Mouse (Mus musculus): ENCODE results near the gene Gm3646. TPM values are rescaled to one million over a fixed set of nuclear protein-coding genes. Genes with fewer than 3 reads are reported as not detected.

The Gm3646 gene
- polyA plus RNA-seq, 1 experiment from 2014 or later: 1.4 TPM

DNA sequence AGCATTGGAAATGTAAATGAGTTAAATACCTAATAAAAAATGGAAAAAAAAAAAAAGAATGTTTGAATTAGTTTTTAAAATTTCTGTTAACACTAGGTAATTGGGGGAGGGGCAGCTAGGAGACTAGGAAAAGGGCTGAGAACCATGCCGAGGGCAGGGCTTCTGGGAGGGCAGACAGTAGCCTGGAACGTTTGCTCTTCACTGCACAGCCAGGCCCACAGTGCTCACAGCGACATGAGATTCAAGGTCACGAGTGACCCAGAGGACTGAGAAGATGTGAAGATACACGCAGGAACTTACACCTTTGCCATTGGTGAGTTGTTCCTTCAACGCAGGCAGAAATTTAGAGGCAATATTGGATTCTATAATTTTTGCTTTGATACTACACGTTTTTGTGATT is 2.2 kb downstream of the Gm3646 start:
- no peak for DNase-seq (ENCODE audit: low spot score)
- no peak for ATAC-seq (ENCODE audit: low FRiP score, low TSS enrichment)
- TF ChIP-seq CTCF (IDR thresholded peaks at IDR 0.05; ENCODE audit: low read depth): no peak
- no peak for TF ChIP-seq EP300 (optimal IDR thresholded peaks at IDR 0.05)

DNA sequence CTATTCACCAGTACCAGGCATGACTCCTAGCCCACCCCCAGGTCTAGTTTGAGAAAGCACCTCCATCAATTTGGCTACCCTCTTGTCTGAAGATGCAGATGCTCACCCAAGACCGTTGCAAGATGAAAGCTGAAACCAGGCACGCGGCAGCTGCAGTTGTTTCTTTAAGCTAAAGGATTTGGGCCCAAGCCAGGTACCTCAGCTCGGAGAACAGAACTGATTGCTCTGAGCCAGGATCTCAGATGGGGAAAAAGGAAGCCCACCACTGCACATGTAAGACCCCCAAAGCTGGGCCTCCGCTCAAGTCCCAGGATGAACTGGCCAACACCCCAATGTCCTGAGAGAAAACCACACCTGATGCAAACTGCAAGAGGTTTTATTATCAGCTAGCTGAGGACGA is 7.6 kb downstream of the Gm3646 start:
- ATAC-seq (ENCODE audit: low FRiP score, low TSS enrichment) (no peak), DNase-seq (ENCODE audit: low spot score) (no peak)
- Histone ChIP-seq H3K36me3 (ENCODE audit: control insufficient read depth, insufficient read depth, low read length) (no peaks in the 10 kb centered on the region), H3K4me2 (replicated peaks; ENCODE audit: low read depth) (no peak overlapping the region), H3K9ac (ENCODE audit: low read length) (no peak overlapping the region), H3K27ac (replicated peaks) (no peak overlapping the region), H3K4me1 (replicated peaks; ENCODE audit: control insufficient read depth, insufficient read depth) (no peaks in the 10 kb centered on the region), H3K9me3 (ENCODE audit: control insufficient read depth, low read length) (no peaks in the 10 kb centered on the region), H3K4me3 (ENCODE audit: low read depth, low read length) (no peak overlapping the region), H3K27me3 (ENCODE audit: control insufficient read depth, insufficient read depth, low read length) (no peaks in the 10 kb centered on the region)
- no peak for TF ChIP-seq CTCF (IDR thresholded peaks at IDR 0.05; ENCODE audit: low read depth)
- TF ChIP-seq EP300 (optimal IDR thresholded peaks at IDR 0.05): no peak
- WGBS: 59% methylated on average over 6 of the region's 6 CpGs

More for the DNA sequence above, 2.2 kb downstream of the Gm3646 start:
- Histone ChIP-seq H3K9ac (ENCODE audit: low read length) (no peak overlapping the region), H3K27me3 (ENCODE audit: control insufficient read depth, insufficient read depth, low read length) (no peaks in the 10 kb centered on the region), H3K4me2 (replicated peaks; ENCODE audit: low read depth) (no peak overlapping the region), H3K27ac (replicated peaks) (no peak overlapping the region), H3K4me1 (replicated peaks; ENCODE audit: control insufficient read depth, insufficient read depth) (no peaks in the 10 kb centered on the region), H3K4me3 (ENCODE audit: low read depth, low read length) (no peak overlapping the region), H3K36me3 (ENCODE audit: control insufficient read depth, insufficient read depth, low read length) (no peaks in the 10 kb centered on the region), H3K9me3 (ENCODE audit: control insufficient read depth, low read length) (no peaks in the 10 kb centered on the region)
- 73% methylated on average over 7 of the region's 7 CpGs for WGBS

DNA sequence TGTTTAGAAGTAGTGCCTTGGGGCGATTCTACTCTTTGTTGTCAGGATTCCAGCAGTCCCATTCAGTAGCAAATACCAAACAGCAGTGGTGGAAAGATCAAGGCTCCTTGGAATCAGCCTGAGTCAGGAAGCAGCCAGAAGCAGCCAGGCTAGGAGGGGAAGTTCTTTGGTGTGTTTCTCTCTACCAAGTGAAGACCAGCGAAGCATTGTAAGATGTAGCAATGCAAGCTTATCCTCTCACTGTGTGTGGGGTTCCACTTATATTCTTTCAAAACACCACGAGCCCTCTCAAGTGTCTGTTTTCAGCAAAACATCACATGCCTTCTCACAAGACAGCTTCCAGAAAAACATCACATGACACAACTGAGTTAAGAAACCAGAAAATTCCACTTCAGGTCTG is 8.4 kb downstream of the Gm3646 start:
- no peaks in the 10 kb centered on the region for H3K9me3 ChIP-seq (ENCODE audit: control insufficient read depth, low read length)
- no peak for ATAC-seq (ENCODE audit: low FRiP score, low TSS enrichment)
- 83% methylated on average over 3 of the region's 3 CpGs for WGBS
- TF ChIP-seq EP300 (optimal IDR thresholded peaks at IDR 0.05) (no peak), CTCF (IDR thresholded peaks at IDR 0.05; ENCODE audit: low read depth) (no peak)
- no peaks in the 10 kb centered on the region for H3K27me3 ChIP-seq (ENCODE audit: control insufficient read depth, insufficient read depth, low read length)
- no peak overlapping the region for H3K4me2 ChIP-seq (replicated peaks; ENCODE audit: low read depth)
- no peak for DNase-seq (ENCODE audit: low spot score)
- H3K27ac ChIP-seq (replicated peaks): no peak overlapping the region
- no peaks in the 10 kb centered on the region for H3K36me3 ChIP-seq (ENCODE audit: control insufficient read depth, insufficient read depth, low read length)
- H3K4me3 ChIP-seq (ENCODE audit: low read depth, low read length): no peak overlapping the region
- no peaks in the 10 kb centered on the region for H3K4me1 ChIP-seq (replicated peaks; ENCODE audit: control insufficient read depth, insufficient read depth)
- H3K9ac ChIP-seq (ENCODE audit: low read length): no peak overlapping the region

DNA sequence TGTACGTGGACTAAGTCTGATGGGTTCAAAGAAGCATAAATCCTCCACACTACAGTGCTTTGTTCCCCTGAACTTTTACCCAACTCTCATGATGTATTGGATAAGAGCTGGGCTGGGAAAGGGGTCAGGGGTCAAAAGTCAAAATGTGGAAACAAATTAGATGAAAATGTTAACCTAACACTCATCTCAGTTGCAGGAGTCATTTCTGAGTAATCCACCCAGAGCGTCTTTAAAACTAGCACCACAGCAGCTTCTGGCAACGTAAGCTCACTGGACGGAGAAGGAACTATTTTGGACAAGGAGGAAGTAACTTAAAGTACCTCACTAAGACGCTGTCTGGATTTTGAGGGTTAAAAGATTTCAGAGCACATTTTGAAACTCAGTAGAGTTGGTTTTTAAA is 20.5 kb downstream of the Gm3646 start:
- WGBS: 58% methylated on average over 5 of the region's 5 CpGs

DNA sequence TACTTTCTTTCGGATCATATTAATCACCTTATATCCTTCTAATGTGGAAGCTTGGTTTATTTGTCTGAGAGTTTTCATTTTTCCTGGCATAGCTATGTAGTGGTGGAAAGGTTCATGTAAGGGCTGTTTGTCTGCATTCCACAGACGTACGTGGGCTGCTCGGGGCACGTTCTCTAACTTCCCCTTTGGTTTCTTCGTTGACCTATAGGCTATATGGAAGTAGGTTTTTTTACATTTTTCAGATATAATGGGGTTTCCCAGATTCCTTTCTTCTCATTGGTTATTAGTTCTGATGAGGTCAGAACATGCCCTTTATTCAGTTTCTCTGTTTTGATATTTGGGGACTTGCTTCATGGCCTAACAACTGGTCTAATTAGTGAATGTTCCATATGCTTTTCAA is 23.3 kb downstream of the Gm3646 start:
- no peak for ATAC-seq (ENCODE audit: low FRiP score, low TSS enrichment)
- no peak for DNase-seq (ENCODE audit: low spot score)
- Histone ChIP-seq H3K9me3 (ENCODE audit: control insufficient read depth, low read length) (no peaks in the 10 kb centered on the region; the same call in 1 of the 2 replicates), H3K9ac (ENCODE audit: low read length) (no peak overlapping the region), H3K4me2 (replicated peaks; ENCODE audit: low read depth) (no peak overlapping the region), H3K36me3 (ENCODE audit: control insufficient read depth, insufficient read depth, low read length) (no peaks in the 10 kb centered on the region), H3K4me1 (replicated peaks; ENCODE audit: control insufficient read depth, insufficient read depth) (no peaks in the 10 kb centered on the region), H3K4me3 (ENCODE audit: low read depth, low read length) (no peak overlapping the region), H3K27ac (replicated peaks) (no peak overlapping the region), H3K27me3 (ENCODE audit: control insufficient read depth, insufficient read depth, low read length) (no peaks in the 10 kb centered on the region)
- WGBS: 68% methylated on average over 6 of the region's 6 CpGs
- TF ChIP-seq EP300 (optimal IDR thresholded peaks at IDR 0.05): no peak
- no peak for TF ChIP-seq CTCF (IDR thresholded peaks at IDR 0.05; ENCODE audit: low read depth)

More for the DNA sequence above, 20.5 kb downstream of the Gm3646 start:
- no peak for DNase-seq (ENCODE audit: low spot score)
- no peak overlapping the region for H3K4me3 ChIP-seq (ENCODE audit: low read depth, low read length)
- H3K9ac ChIP-seq (ENCODE audit: low read length): no peak overlapping the region
- no peaks in the 10 kb centered on the region for H3K36me3 ChIP-seq (ENCODE audit: control insufficient read depth, insufficient read depth, low read length)
- no peak overlapping the region for H3K27ac ChIP-seq (replicated peaks)
- no peak for ATAC-seq (ENCODE audit: low FRiP score, low TSS enrichment)
- no peaks in the 10 kb centered on the region for H3K27me3 ChIP-seq (ENCODE audit: control insufficient read depth, insufficient read depth, low read length)
- no peak overlapping the region for H3K4me2 ChIP-seq (replicated peaks; ENCODE audit: low read depth)
- no peaks in the 10 kb centered on the region for H3K4me1 ChIP-seq (replicated peaks; ENCODE audit: control insufficient read depth, insufficient read depth)
- TF ChIP-seq CTCF (IDR thresholded peaks at IDR 0.05; ENCODE audit: low read depth) (no peak), EP300 (optimal IDR thresholded peaks at IDR 0.05) (no peak)
- H3K9me3 ChIP-seq (ENCODE audit: control insufficient read depth, low read length): no peaks in the 10 kb centered on the region; the same call in 1 of the 2 replicates

DNA sequence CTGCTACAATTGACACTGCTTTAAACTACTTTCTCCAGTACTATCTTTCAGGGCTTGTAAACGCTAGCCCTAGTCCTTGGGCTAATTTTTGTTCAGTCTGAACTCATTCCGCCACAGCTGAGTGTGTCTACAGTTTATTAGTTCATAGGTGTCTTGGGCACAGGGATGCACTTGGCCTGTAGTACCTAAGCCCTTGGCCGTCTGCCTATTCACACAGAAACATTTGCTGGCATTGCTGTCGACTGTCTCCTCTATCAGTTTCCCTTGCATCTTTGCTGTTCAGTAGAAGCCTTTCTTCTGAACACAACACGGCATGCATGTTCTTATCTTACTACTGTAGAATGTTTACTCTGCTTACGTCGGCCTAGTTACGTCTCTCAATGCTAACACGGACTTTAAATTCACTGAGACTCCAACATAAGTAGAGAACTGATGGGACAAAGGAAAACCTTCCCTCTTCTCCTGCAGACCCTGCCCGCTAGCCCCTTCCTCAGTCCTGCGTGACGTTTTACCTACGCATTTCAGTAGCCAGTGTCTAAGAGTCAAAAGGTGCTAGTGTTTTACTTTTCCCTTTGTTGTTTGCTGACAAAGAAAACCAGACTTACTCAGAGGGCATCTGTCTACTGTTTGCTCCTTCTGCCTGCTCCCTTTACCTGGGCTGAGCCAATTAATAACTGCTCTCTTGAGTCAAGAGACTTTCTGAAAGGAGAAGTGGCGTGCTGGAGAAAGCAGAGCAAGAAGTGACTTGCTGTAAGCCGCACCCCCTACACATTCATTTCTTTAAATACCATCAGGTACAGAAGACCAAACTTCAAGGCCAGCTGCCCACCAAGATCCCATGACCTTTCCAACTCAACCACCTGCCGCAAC is 25.8 kb downstream of the Gm3646 start:
- ATAC-seq (ENCODE audit: low FRiP score, low TSS enrichment): peak; percentile 53; the same call in 1 of the 2 replicates
- DNase-seq (ENCODE audit: low spot score): no peak
- Histone ChIP-seq H3K4me1 (replicated peaks; ENCODE audit: control insufficient read depth, insufficient read depth) (no peaks in the 10 kb centered on the region), H3K36me3 (ENCODE audit: control insufficient read depth, insufficient read depth, low read length) (no peaks in the 10 kb centered on the region), H3K4me2 (replicated peaks; ENCODE audit: low read depth) (no peak overlapping the region), H3K9me3 (ENCODE audit: control insufficient read depth, low read length) (no peaks in the 10 kb centered on the region), H3K9ac (ENCODE audit: low read length) (no peak overlapping the region), H3K4me3 (ENCODE audit: low read depth, low read length) (no peak overlapping the region), H3K27me3 (ENCODE audit: control insufficient read depth, insufficient read depth, low read length) (no peaks in the 10 kb centered on the region), H3K27ac (replicated peaks) (no peak overlapping the region)
- 54% methylated on average over 16 of the region's 16 CpGs for WGBS
- TF ChIP-seq CTCF (IDR thresholded peaks at IDR 0.05; ENCODE audit: low read depth) (no peak), EP300 (optimal IDR thresholded peaks at IDR 0.05) (no peak)
